Mouse (Mus musculus): ENCODE data around the gene Sacm1l. TPM values are rescaled to one million over a fixed set of nuclear protein-coding genes. Genes with fewer than 3 reads are reported as not detected.

Gene Sacm1l
- polyA plus RNA-seq, 1 experiment, result 58.0 TPM

GRCm38 (mm10) chr9:123531234-123531633 lies 1.7 kb downstream of the Sacm1l start:
- TF ChIP-seq CTCF (IDR thresholded peaks at IDR 0.05; ENCODE audit: borderline replicate concordance, insufficient read depth, low read length) (no peak), POLR2A (IDR thresholded peaks at IDR 0.05; ENCODE audit: low read depth, low read length) (no peak)
- Histone ChIP-seq H3K27ac (ENCODE audit: insufficient read depth, low read length) (no peak overlapping the region), H3K4me1 (ENCODE audit: control insufficient read depth, insufficient read depth, low read length) (no peaks in the 10 kb centered on the region), H3K4me3 (ENCODE audit: insufficient read depth, low read length) (peak overlapping the region; percentile 83)

GRCm38 (mm10) chr9:123536613-123537012 lies 7.1 kb downstream of the Sacm1l start:
- TF ChIP-seq CTCF (IDR thresholded peaks at IDR 0.05; ENCODE audit: borderline replicate concordance, insufficient read depth, low read length) (no peak), POLR2A (IDR thresholded peaks at IDR 0.05; ENCODE audit: low read depth, low read length) (no peak)
- no peak overlapping the region for H3K27ac ChIP-seq (ENCODE audit: insufficient read depth, low read length)
- H3K4me1 ChIP-seq (ENCODE audit: control insufficient read depth, insufficient read depth, low read length), result no peaks in the 10 kb centered on the region
- no peak overlapping the region for H3K4me3 ChIP-seq (ENCODE audit: insufficient read depth, low read length)

DNA sequence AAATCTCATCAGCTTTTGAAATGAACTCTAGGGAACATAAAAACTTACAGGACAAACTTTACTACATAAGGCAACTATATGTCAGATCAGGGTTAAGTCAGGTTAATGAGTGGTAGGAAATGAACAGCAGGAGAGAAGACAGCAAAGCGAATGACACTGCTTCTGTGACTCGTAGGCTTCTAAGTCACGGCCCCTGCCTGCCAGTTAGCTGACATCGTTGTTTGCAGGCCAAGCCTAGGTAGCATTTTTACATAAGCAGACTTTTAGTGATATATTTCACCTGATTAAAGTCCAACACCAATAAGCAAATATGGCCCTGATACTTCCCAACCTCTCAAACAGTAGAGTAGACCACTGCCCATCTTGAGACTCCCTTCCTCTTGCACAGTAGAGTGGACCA lies 8.6 kb downstream of the Sacm1l start:
- TF ChIP-seq CTCF (IDR thresholded peaks at IDR 0.05; ENCODE audit: borderline replicate concordance, insufficient read depth, low read length) (no peak), POLR2A (IDR thresholded peaks at IDR 0.05; ENCODE audit: low read depth, low read length) (no peak)
- no peaks in the 10 kb centered on the region for H3K4me1 ChIP-seq (ENCODE audit: control insufficient read depth, insufficient read depth, low read length)
- no peak overlapping the region for H3K4me3 ChIP-seq (ENCODE audit: insufficient read depth, low read length)
- H3K27ac ChIP-seq (ENCODE audit: insufficient read depth, low read length), result no peak overlapping the region

DNA sequence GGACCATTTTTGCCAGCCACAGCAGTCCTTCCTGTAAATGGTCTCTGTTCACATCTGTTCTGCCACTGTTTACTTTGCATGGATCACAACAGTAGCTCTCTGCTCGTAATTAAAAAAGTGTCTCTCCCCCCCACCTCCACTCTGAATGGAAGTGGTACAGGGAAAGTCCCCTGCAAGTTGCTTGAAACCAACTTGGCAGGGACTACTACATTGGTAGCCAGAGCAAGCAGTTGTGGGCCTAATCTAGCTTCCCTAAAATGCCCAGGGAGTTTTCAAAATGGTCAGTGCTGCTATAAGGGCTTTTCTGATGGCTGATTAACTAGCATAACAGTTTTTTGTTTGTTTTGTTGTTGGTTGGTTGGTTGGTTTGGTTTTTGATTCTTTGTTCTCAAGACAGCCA lies 9.5 kb downstream of the Sacm1l start:
- Histone ChIP-seq H3K27ac (ENCODE audit: insufficient read depth, low read length) (no peak overlapping the region), H3K4me1 (ENCODE audit: control insufficient read depth, insufficient read depth, low read length) (no peaks in the 10 kb centered on the region), H3K4me3 (ENCODE audit: insufficient read depth, low read length) (no peak overlapping the region)
- TF ChIP-seq CTCF (IDR thresholded peaks at IDR 0.05; ENCODE audit: borderline replicate concordance, insufficient read depth, low read length) (no peak), POLR2A (IDR thresholded peaks at IDR 0.05; ENCODE audit: low read depth, low read length) (no peak)

- Histone ChIP-seq H3K4me1 (ENCODE audit: control insufficient read depth, insufficient read depth, low read length) (no peaks in the 10 kb centered on the region), H3K27ac (ENCODE audit: insufficient read depth, low read length) (no peak overlapping the region), H3K4me3 (ENCODE audit: insufficient read depth, low read length) (no peak overlapping the region)
- TF ChIP-seq CTCF (IDR thresholded peaks at IDR 0.05; ENCODE audit: borderline replicate concordance, insufficient read depth, low read length) (no peak), POLR2A (IDR thresholded peaks at IDR 0.05; ENCODE audit: low read depth, low read length) (no peak)
Observed at GRCm38 (mm10) chr9:123539823-123540222, 10.3 kb downstream of the Sacm1l start.

- TF ChIP-seq CTCF (IDR thresholded peaks at IDR 0.05; ENCODE audit: borderline replicate concordance, insufficient read depth, low read length) (no peak), POLR2A (IDR thresholded peaks at IDR 0.05; ENCODE audit: low read depth, low read length) (no peak)
- Histone ChIP-seq H3K4me3 (ENCODE audit: insufficient read depth, low read length) (no peak overlapping the region), H3K4me1 (ENCODE audit: control insufficient read depth, insufficient read depth, low read length) (no peaks in the 10 kb centered on the region), H3K27ac (ENCODE audit: insufficient read depth, low read length) (no peak overlapping the region)
Observed at GRCm38 (mm10) chr9:123554599-123554998, 25.0 kb downstream of the Sacm1l start.

DNA sequence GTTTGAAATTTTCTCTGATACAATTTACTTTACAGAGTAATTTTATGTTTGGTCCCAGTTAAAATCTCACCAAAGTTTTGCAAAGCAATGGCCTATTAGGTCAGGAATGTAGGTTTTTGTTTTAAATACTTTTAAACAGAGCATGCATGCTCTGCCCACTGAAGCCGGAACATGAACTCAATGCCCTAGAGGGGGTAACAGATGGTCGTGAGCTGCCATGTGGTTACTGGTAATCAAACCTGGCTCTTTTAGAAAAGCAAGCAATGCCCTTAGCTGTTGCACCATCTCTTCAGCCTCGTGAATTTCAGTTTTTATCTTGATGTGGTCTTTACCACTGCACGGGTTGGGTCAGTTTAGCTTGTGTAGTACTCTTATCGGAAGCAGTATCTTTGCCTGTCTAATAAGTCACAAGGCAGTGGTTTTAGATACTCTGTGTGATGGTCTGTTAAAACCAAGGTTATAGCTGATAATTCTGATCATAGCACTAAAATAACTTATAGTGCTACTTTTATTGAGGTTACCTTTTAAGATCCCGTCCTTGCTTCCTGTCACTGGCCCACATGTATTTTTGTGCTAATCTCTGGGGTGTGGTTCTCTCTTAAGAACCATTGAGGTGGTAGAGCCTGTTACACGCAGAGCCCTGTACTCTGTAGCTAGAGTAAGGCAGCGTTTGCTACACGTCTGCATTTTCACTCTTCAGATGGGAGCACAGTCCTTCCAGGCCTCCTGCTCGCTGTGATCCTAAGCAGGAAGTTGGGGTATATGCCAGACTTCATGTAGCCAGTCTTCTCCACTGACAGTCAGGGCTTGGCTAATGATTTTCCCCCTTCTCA lies 48.0 kb downstream of the Sacm1l start:
- H3K4me1 ChIP-seq (ENCODE audit: control insufficient read depth, insufficient read depth, low read length), result no peaks in the 10 kb centered on the region
- TF ChIP-seq CTCF (IDR thresholded peaks at IDR 0.05; ENCODE audit: borderline replicate concordance, insufficient read depth, low read length), result no peak
- TF ChIP-seq POLR2A (IDR thresholded peaks at IDR 0.05; ENCODE audit: low read depth, low read length), result no peak
- H3K4me3 ChIP-seq (ENCODE audit: insufficient read depth, low read length), result no peak overlapping the region
- H3K27ac ChIP-seq (ENCODE audit: insufficient read depth, low read length), result no peak overlapping the region

- TF ChIP-seq POLR2A (IDR thresholded peaks at IDR 0.05; ENCODE audit: low read depth, low read length) (no peak), CTCF (IDR thresholded peaks at IDR 0.05; ENCODE audit: borderline replicate concordance, insufficient read depth, low read length) (no peak)
- H3K4me3 ChIP-seq (ENCODE audit: insufficient read depth, low read length), result no peak overlapping the region
- H3K27ac ChIP-seq (ENCODE audit: insufficient read depth, low read length), result no peak overlapping the region
- no peaks in the 10 kb centered on the region for H3K4me1 ChIP-seq (ENCODE audit: control insufficient read depth, insufficient read depth, low read length)
Observed at GRCm38 (mm10) chr9:123589240-123589910, 59.8 kb downstream of the Sacm1l start.

GRCm38 (mm10) chr9:123595194-123595593 lies 65.6 kb downstream of the Sacm1l start:
- Histone ChIP-seq H3K4me3 (ENCODE audit: insufficient read depth, low read length) (no peak overlapping the region), H3K27ac (ENCODE audit: insufficient read depth, low read length) (no peak overlapping the region), H3K4me1 (ENCODE audit: control insufficient read depth, insufficient read depth, low read length) (no peaks in the 10 kb centered on the region)
- no peak for TF ChIP-seq POLR2A (IDR thresholded peaks at IDR 0.05; ENCODE audit: low read depth, low read length)
- TF ChIP-seq CTCF (IDR thresholded peaks at IDR 0.05; ENCODE audit: borderline replicate concordance, insufficient read depth, low read length), result no peak

- Histone ChIP-seq H3K4me3 (ENCODE audit: insufficient read depth, low read length) (no peak overlapping the region), H3K27ac (ENCODE audit: insufficient read depth, low read length) (no peak overlapping the region), H3K4me1 (ENCODE audit: control insufficient read depth, insufficient read depth, low read length) (no peaks in the 10 kb centered on the region)
- no peak for TF ChIP-seq CTCF (IDR thresholded peaks at IDR 0.05; ENCODE audit: borderline replicate concordance, insufficient read depth, low read length)
- TF ChIP-seq POLR2A (IDR thresholded peaks at IDR 0.05; ENCODE audit: low read depth, low read length), result no peak
Observed at GRCm38 (mm10) chr9:123596910-123597309, 67.4 kb downstream of the Sacm1l start.
